Mouse (Mus musculus) adrenal gland, adult 10 weeks (tissue): Measurements from ENCODE around the gene Kcnh5. TPM values are rescaled to one million over a fixed set of nuclear protein-coding genes. Genes with fewer than 3 reads are reported as not detected.

Experiments
- polyA plus RNA-seq: library from polyadenylated mRNA; stranded (reverse); fragments of 350-450 nt; fragmentation: Illumina TruSeq; extraction: RNeasy Lipid Tissue Mini Kit (QIAGEN cat#74804); gene quantifications from one replicate; pipeline ENCODE4 v1.2.3, GENCODE M21; 2014; ENCODE audit warnings: low read depth, low replicate concordance

Kcnh5 gene
- polyA plus RNA-seq = not detected

GRCm38 (mm10) chr12:75176691-75177645 is at the start of gene Kcnh5:
Kcnh5 (minus strand) TSS chr12:75177332.

Other genes starting within 250 kb of the Kcnh5 start
- 34.9 TPM for gene Rhoj, start 131.0 kb upstream of the Kcnh5 start, polyA plus RNA-seq
- gene Gphb5, start 239.4 kb upstream of the Kcnh5 start, polyA plus RNA-seq = not detected